Mouse (Mus musculus): Measurements from ENCODE around the gene Mpzl3. TPM values are rescaled to one million over a fixed set of nuclear protein-coding genes. Genes with fewer than 3 reads are reported as not detected.
A peak's percentile ranks its signal among the peaks of the same experiment; 100 is the strongest.

The Mpzl3 gene
- total and polyA plus RNA-seq, 3 experiments = 0.82 to 1.8 (median 1.4) TPM

DNA sequence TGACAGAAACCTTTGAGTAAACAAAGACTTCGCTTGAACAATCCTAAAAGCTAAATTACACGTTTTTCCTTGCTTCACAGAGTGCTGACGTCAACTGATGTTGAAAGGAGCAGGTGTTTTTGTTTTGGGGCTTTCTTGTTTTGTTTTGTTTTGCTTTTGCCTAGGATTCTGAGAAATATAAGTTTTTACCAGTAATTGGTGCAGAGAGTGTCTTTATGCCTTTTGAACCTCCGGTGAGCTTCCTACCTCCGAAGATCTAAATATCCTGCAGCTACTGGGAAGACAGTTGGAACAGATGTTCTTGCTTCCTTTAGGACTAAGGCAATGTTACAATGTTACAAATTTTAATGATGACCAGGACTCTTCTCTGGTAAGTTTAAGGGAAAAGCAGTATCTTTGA lies 15.5 kb upstream of the Mpzl3 start, which contains the start of gene Mpzl2:
Gene Mpzl2 (plus strand): TSS at position 301 of the 400 bp plus-strand sequence.
- H3K4me1 ChIP-seq (ENCODE audit: control insufficient read depth, insufficient read depth, low read length) = no peaks in the 10 kb centered on the region
- no peak for TF ChIP-seq EP300 (IDR thresholded peaks at IDR 0.05; ENCODE audit: insufficient read depth, low read depth, low read length)
- TF ChIP-seq CTCF (IDR thresholded peaks at IDR 0.05) = no peak
- no peak for TF ChIP-seq POLR2A (IDR thresholded peaks at IDR 0.05; ENCODE audit: insufficient read depth, low read depth, low read length)
- no peak within 1 kb of the TSS for H3K27ac ChIP-seq
- intact Hi-C loops (cut with DNase I) = no loop called here
- peaks cover 9% of the 10 kb centered on the region for H3K27me3 ChIP-seq (ENCODE audit: control insufficient read depth, insufficient read depth, low read length)
- H3K79me2 ChIP-seq (replicated peaks; ENCODE audit: control insufficient read depth, insufficient read depth, low read length) = no peaks in the 10 kb centered on the region
- no peak within 1 kb of the TSS for H3K4me3 ChIP-seq
- WGBS = 55% methylated on average over 5 of the region's 5 CpGs
- DNase-seq = no peak
- no peak within 1 kb of the TSS for H3K9ac ChIP-seq (ENCODE audit: low read depth, low read length)
- no peaks in the 10 kb centered on the region for H3K36me3 ChIP-seq (ENCODE audit: control insufficient read depth, insufficient read depth, low read length)

DNA sequence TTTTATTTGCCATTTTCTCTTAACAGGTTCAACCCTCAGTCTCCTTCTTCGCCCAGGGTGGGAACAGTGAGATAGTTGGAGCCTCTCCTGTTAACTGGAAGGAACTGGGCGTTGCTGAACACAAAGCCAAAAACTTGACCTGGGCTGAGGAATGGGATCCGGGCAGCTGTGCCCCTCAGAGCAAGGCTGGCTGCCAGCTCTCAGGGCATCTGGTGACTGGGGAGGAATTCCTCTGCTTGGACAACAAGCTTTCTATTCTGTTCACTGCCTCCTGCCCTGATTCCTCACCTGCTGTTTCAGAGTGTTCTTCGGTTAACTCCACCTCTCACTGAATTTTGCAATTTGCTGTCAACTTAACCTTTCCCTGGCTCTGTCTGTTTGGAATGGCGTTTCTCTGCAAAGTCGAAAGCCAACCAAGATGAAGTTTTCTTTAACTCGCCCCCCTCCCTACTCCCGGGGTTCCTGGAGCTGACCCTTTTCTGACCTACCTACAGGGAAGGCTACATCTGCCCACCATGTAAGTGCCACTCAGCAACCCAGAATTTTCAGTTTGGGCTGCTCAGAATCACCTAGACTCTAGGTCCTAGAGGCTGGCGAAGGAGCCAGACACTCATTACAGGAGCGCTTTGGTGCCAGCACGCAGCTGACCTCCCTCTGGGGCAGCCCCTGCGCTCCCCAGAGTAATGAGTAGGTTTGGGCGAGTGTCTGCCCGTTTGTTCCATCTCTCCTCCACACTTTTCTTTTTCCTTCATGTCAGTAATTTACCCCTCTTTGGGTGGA lies 14.7 kb upstream of the Mpzl3 start:
- Histone ChIP-seq H3K36me3 (ENCODE audit: control insufficient read depth, insufficient read depth, low read length) (no peaks in the 10 kb centered on the region), H3K27ac (no peak overlapping the region), H3K4me3 (no peak overlapping the region), H3K9ac (ENCODE audit: low read depth, low read length) (no peak overlapping the region), H3K27me3 (ENCODE audit: control insufficient read depth, insufficient read depth, low read length) (peaks cover 9% of the 10 kb centered on the region), H3K4me1 (ENCODE audit: control insufficient read depth, insufficient read depth, low read length) (no peaks in the 10 kb centered on the region), H3K79me2 (replicated peaks; ENCODE audit: control insufficient read depth, insufficient read depth, low read length) (no peaks in the 10 kb centered on the region)
- no peak for TF ChIP-seq EP300 (IDR thresholded peaks at IDR 0.05; ENCODE audit: insufficient read depth, low read depth, low read length)
- no peak for TF ChIP-seq POLR2A (IDR thresholded peaks at IDR 0.05; ENCODE audit: insufficient read depth, low read depth, low read length)
- TF ChIP-seq CTCF (IDR thresholded peaks at IDR 0.05) = no peak
- intact Hi-C loops (cut with DNase I) = no loop called here
- WGBS = 13% methylated on average over 14 of the region's 14 CpGs
- no peak for DNase-seq

DNA sequence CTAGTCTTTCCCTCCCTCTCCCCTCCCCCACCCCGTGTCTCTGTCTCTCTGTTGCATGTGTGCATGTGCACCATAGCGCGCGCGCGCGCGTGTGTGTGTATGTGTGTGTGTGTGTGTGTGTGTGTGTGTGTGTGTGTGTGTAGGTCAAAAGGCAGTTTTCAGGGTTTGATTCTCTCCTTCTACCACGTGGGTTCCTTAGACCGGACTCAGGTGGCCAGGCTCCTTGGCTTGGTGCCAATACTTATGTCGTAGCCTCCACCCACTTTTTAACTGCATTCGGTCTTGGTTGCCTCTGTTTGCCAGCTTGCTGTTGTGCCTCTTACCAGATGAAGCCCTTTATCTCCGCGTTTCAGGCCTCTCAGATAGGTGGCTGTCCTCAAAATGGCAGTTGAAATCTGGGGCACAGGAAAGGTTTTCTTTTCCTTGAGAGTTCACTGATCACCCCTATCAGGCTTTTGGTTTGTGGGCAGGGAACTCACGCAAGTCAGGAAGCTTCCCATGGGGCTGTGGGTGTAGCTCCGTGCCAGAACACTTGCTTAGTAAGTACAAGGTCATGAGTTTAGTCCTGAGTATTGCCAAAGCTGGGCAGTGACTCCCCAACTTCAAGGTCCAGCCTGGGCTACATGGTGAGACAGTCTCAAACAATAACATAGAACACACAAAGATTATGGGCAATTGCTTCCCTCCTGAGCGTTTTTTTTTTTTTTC lies 13.7 kb upstream of the Mpzl3 start:
- no peaks in the 10 kb centered on the region for H3K36me3 ChIP-seq (ENCODE audit: control insufficient read depth, insufficient read depth, low read length)
- H3K4me3 ChIP-seq = no peak overlapping the region
- no peaks in the 10 kb centered on the region for H3K4me1 ChIP-seq (ENCODE audit: control insufficient read depth, insufficient read depth, low read length)
- peaks cover 9% of the 10 kb centered on the region for H3K27me3 ChIP-seq (ENCODE audit: control insufficient read depth, insufficient read depth, low read length)
- DNase-seq = peak in 1 of 2 experiments; percentile 10
- intact Hi-C loops (cut with DNase I) = no loop called here
- 29% methylated on average over 17 of the region's 17 CpGs for WGBS
- no peak overlapping the region for H3K9ac ChIP-seq (ENCODE audit: low read depth, low read length)
- TF ChIP-seq EP300 (IDR thresholded peaks at IDR 0.05; ENCODE audit: insufficient read depth, low read depth, low read length) = no peak
- no peak for TF ChIP-seq POLR2A (IDR thresholded peaks at IDR 0.05; ENCODE audit: insufficient read depth, low read depth, low read length)
- no peak for TF ChIP-seq CTCF (IDR thresholded peaks at IDR 0.05)
- H3K79me2 ChIP-seq (replicated peaks; ENCODE audit: control insufficient read depth, insufficient read depth, low read length) = no peaks in the 10 kb centered on the region
- H3K27ac ChIP-seq = no peak overlapping the region

DNA sequence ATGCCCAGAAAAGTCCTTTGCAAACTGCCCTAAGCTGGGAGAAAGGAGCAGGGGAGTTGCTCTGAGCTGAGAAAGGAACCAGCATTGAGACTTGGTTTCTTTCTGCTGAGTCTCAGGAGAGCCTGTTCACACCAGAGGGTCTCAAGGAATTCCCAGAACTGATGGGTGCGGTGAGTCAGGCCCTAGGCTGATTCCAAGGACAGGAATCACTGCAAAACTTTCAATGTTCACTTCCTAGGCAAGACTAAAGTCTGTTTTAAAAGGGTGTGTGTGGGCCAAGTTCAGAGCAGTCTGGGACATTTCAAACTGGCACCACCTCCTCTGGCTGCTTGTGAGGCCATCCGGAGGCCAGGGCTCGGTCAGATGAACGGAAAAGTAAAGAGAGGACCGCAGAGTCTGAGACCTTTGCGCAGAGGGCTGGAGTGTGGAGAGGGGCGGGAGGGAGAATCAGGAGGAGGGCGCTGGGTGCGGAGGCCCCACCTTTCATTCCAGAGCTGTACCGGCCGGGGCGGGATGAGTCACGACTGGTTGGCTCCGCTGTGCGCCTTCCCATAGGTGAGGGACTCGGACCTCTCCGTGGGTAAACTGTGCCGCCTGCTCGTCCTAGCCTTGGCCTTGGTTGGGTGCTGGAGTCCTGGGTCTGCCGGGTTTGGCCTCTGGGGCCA lies 12.8 kb upstream of the Mpzl3 start:
- intact Hi-C loops (cut with DNase I) = no loop called here
- DNase-seq = peak; percentile 28 to 41
- Histone ChIP-seq H3K27ac (no peak overlapping the region), H3K9ac (ENCODE audit: low read depth, low read length) (no peak overlapping the region), H3K79me2 (replicated peaks; ENCODE audit: control insufficient read depth, insufficient read depth, low read length) (no peaks in the 10 kb centered on the region), H3K36me3 (ENCODE audit: control insufficient read depth, insufficient read depth, low read length) (no peaks in the 10 kb centered on the region), H3K4me3 (no peak overlapping the region), H3K27me3 (ENCODE audit: control insufficient read depth, insufficient read depth, low read length) (peaks cover 9% of the 10 kb centered on the region), H3K4me1 (ENCODE audit: control insufficient read depth, insufficient read depth, low read length) (no peaks in the 10 kb centered on the region)
- TF ChIP-seq EP300 (IDR thresholded peaks at IDR 0.05; ENCODE audit: insufficient read depth, low read depth, low read length) = no peak
- no peak for TF ChIP-seq POLR2A (IDR thresholded peaks at IDR 0.05; ENCODE audit: insufficient read depth, low read depth, low read length)
- TF ChIP-seq CTCF (IDR thresholded peaks at IDR 0.05) = no peak
- WGBS = 2% methylated on average over 20 of the region's 20 CpGs

DNA sequence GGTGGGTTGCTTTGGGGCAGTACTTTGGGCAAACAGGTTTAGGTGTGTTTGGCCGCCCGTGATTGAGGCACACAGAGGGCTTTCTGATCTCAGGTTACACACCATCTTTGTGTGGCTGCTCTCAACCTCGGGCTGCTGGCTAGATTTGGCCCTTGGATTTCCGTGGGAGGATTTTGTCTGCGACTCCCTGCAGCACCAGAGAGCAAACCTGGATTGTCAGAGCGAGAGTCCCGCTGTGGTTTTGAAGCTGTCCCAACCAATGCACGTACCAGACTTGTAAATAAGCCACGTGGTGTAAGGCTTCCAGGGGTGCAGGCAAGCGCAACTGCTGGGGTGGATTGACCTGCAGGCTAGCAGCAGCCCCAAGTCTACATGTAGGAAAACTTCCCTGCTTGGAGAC lies 12.0 kb upstream of the Mpzl3 start:
- H3K27me3 ChIP-seq (ENCODE audit: control insufficient read depth, insufficient read depth, low read length) = peaks cover 9% of the 10 kb centered on the region
- H3K27ac ChIP-seq = no peak overlapping the region
- 3% methylated on average over 10 of the region's 10 CpGs for WGBS

More for the DNA sequence above, 12.0 kb upstream of the Mpzl3 start:
- no peak overlapping the region for H3K9ac ChIP-seq (ENCODE audit: low read depth, low read length)
- intact Hi-C loops (cut with DNase I) = no loop called here
- H3K4me1 ChIP-seq (ENCODE audit: control insufficient read depth, insufficient read depth, low read length) = no peaks in the 10 kb centered on the region
- no peak overlapping the region for H3K4me3 ChIP-seq
- H3K79me2 ChIP-seq (replicated peaks; ENCODE audit: control insufficient read depth, insufficient read depth, low read length) = no peaks in the 10 kb centered on the region
- H3K36me3 ChIP-seq (ENCODE audit: control insufficient read depth, insufficient read depth, low read length) = no peaks in the 10 kb centered on the region
- no peak for DNase-seq
- TF ChIP-seq CTCF (IDR thresholded peaks at IDR 0.05) (no peak), EP300 (IDR thresholded peaks at IDR 0.05; ENCODE audit: insufficient read depth, low read depth, low read length) (no peak), POLR2A (IDR thresholded peaks at IDR 0.05; ENCODE audit: insufficient read depth, low read depth, low read length) (no peak)
